Mouse (Mus musculus) liver, embryonic 14.5 days (tissue): ENCODE data around the gene Atf5. TPM values are rescaled to one million over a fixed set of nuclear protein-coding genes. Genes with fewer than 3 reads are reported as not detected.

ENCODE experiments used
- ATAC-seq: fragments of 200-750 bp; cut with Nextera tagmentation; 2 replicates; pipeline ENCODE4 v1.8.0; 2017; ENCODE audit warnings: moderate number of reproducible peaks, mild to moderate bottlenecking, moderate library complexity; ENCODE audit not compliant: insufficient read depth
- DNase-seq, 3 experiments: peaks; one replicate each; pipeline ENCODE4 v3.0.0-alpha.2; 2012 to 2013; ENCODE audit warnings: low read depth in 3 of 3, low spot score in 3 of 3
- H3K27ac ChIP-seq: fragments of 300-500 bp; sonication (generic); 2 replicates; pipeline ENCODE4 v1.5.1; 2014; ENCODE audit warnings: moderate library complexity, mild to moderate bottlenecking, control low read depth, inconsistent platforms
- H3K27me3 ChIP-seq: fragments of 300-500 bp; sonication (generic); 2 replicates; pipeline ENCODE4 v1.6.1; 2014; ENCODE audit warnings: mild to moderate bottlenecking, low read length, moderate library complexity; ENCODE audit not compliant: control insufficient read depth, insufficient read depth
- H3K36me3 ChIP-seq: fragments of 300-500 bp; sonication (generic); replicated peaks from 2 replicates; pipeline ENCODE4 v1.6.1; 2014; ENCODE audit warnings: low read depth; ENCODE audit not compliant: control insufficient read depth, insufficient read depth
- H3K4me1 ChIP-seq, 2 experiments: fragments of 200-500 bp in 1 of 2; fragments of 300-500 bp in 1 of 2; sonication (generic) in 1 of 2; replicated peaks; 2 replicates each; pipeline ENCODE4 v1.6.1; 2012 to 2014; ENCODE audit warnings: antibody characterized with exemption in 1 of 2, inconsistent platforms in 1 of 2, low read length in 1 of 2; ENCODE audit not compliant: control insufficient read depth in 2 of 2, insufficient read depth in 2 of 2
- H3K4me2 ChIP-seq: fragments of 300-500 bp; sonication (generic); 2 replicates; pipeline ENCODE4 v1.6.1; 2014; ENCODE audit warnings: low read depth, mild to moderate bottlenecking, control low read depth, moderate library complexity
- H3K4me3 ChIP-seq, 2 experiments: fragments of 200-500 bp in 1 of 2; fragments of 300-500 bp in 1 of 2; sonication (generic) in 1 of 2; 2 replicates each; pipeline ENCODE4 v1.5.1; 2012 to 2014; ENCODE audit warnings: low read depth in 2 of 2, low read length in 2 of 2, mild to moderate bottlenecking in 2 of 2, control low read depth in 1 of 2, inconsistent platforms in 1 of 2, moderate library complexity in 1 of 2; ENCODE audit not compliant: insufficient read depth in 1 of 2
- H3K9ac ChIP-seq: fragments of 300-500 bp; sonication (generic); replicated peaks from 2 replicates; pipeline ENCODE4 v1.6.1; 2014; ENCODE audit warnings: mild to moderate bottlenecking, control low read depth, moderate library complexity
- H3K9me3 ChIP-seq: fragments of 300-500 bp; sonication (generic); 2 replicates; pipeline ENCODE4 v1.6.1; 2016; ENCODE audit warnings: low read length, mixed read lengths; ENCODE audit not compliant: control insufficient read depth
- CTCF ChIP-seq: IDR thresholded peaks from 2 replicates; pipeline ENCODE4 v1.5.1; 2016; ENCODE audit warnings: antibody characterized with exemption, low read depth, control low read depth
- EP300 ChIP-seq: IDR thresholded peaks from 2 replicates; pipeline ENCODE4 v1.6.1; 2016; ENCODE audit warnings: antibody characterized with exemption, low read depth
- WGBS: fragments of 180-500 bp; shearing (Covaris S2); extraction: QIAGEN DNeasy Blood & Tissue Kit; methylation state at CpG from one replicate; pipeline ENCODE4 v1.1.7; 2014; ENCODE audit not compliant: insufficient replicate concordance; 5-methylcytosine and 5-hydroxymethylcytosine counted together
- polyA plus RNA-seq, 2 experiments: library from polyadenylated mRNA; depleted of rRNA in 1 of 2; stranded (reverse) in 1 of 2; unstranded in 1 of 2; fragments of >200 nt; fragmentation: Nextera tagmentation in 1 of 2; extraction: Ambion mirVana in 1 of 2; gene quantifications; 2 replicates each; pipeline versions ENCODE4 v1.2.1 to v1.2.3; 2012 to 2014

Gene Atf5
- polyA plus RNA-seq (2012; rRNA removed) (33.8 and 36.4 TPM in 2 replicates), polyA plus RNA-seq (2014; fragmentation: Nextera tagmentation; extraction: Ambion mirVana) (2.5 TPM in 2 replicates)

DNA sequence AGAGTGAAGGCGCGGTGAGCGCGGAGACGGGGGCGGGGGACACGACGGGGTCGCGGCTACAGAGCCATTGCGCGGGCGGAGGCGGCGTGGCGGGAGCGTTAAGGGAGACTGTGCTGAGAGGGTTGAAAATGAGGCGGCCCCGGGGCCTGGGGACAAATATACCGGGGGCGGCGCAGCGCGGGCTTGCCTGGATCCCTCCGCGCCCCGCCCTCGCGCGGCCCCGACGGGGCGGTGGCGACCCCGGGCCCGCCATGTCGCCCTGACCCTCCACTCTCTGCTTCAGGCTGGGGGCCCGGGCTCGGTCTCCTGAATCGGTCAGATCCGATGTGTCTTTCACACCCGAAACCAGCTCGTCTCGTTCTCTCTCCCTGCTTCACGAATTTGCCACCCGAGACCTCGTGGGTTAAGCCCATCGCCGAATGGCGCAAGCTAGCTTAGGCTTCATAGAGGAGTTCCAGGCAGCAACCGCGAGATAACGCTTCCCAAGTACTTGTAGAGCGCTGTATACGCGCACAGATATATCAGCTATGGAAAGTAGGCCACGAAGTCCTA, at the start of gene Atf5:
Gene Atf5, minus strand, starts transcription at position 189 of the 552 bp plus-strand sequence.
- DNase-seq (peak; percentile 59 to 67 (median 66)), ATAC-seq (peak; percentile 21)
- Histone ChIP-seq H3K4me1 (peaks cover 36 to 49% of the 10 kb centered on the region in 2 experiments), H3K27me3 (no peaks in the 10 kb centered on the region), H3K36me3 (peaks cover 8% of the 10 kb centered on the region; the same call in 1 of the 2 replicates), H3K9me3 (no peaks in the 10 kb centered on the region), H3K9ac (peak within 1 kb of the TSS; percentile 96), H3K27ac (peak within 1 kb of the TSS; percentile 94), H3K4me3 (peak within 1 kb of the TSS; percentile 82 to 94), H3K4me2 (peak within 1 kb of the TSS; percentile 84)
- WGBS, result under 1% methylated on average over 53 of the region's 57 CpGs
- TF ChIP-seq CTCF, result no peak
- TF ChIP-seq EP300, result no peak

DNA sequence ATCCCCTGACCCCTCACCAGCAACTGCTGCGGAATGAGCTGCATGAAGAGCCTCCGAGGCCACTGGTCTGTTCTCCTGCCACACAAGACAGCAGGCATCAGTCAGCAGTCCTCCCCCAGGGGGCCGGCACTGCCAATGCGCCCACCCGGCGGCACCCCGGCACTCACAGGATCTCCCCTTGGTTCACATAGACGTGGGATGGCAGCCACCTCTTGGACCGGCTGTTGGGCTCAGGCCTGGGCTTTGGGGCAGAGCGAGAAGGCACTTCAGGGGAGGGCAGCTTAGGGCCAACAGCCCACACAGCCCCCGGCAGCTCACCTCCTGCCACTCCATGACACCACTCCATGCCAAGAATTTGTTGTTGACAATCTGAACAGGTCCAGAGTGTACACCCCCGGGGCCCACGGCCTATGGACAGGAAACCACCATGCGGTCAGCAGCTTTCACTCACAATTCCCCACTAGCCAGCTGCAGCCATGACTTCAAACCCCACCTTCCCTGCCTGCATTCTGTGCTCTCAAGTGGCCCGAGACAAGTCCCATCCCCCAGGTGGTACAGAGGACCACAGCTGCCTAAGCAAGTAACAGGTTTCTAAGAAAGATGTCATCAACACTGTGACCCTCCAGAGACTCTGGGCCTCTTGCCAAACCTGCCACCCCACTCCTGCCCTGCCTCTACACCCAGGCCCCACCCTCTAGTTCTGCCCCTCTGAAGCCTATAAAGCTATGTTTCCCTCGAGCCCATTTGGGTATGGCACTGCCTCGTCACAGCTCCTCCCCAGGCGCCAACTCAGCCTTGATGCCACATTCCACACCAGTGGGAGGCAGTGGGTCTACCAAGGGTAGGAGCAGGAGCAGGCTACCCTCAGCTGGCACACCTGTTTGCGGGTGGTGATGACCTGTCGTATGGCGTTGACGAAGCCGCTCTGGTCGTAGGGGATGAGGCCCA, 48.4 kb upstream of the Atf5 start:
- Histone ChIP-seq H3K9me3 (no peaks in the 10 kb centered on the region), H3K36me3 (peaks cover 10% of the 10 kb centered on the region), H3K9ac (no peak overlapping the region), H3K4me2 (no peak overlapping the region), H3K27ac (no peak overlapping the region), H3K4me3 (no peak overlapping the region), H3K27me3 (no peaks in the 10 kb centered on the region), H3K4me1 (peaks cover 6 to 16% of the 10 kb centered on the region in 2 experiments; a peak in 3 of 4 replicates)
- WGBS, result 76% methylated on average over 24 of the region's 24 CpGs
- DNase-seq (no peak), ATAC-seq (no peak)
- TF ChIP-seq EP300, result no peak
- no peak for TF ChIP-seq CTCF

DNA sequence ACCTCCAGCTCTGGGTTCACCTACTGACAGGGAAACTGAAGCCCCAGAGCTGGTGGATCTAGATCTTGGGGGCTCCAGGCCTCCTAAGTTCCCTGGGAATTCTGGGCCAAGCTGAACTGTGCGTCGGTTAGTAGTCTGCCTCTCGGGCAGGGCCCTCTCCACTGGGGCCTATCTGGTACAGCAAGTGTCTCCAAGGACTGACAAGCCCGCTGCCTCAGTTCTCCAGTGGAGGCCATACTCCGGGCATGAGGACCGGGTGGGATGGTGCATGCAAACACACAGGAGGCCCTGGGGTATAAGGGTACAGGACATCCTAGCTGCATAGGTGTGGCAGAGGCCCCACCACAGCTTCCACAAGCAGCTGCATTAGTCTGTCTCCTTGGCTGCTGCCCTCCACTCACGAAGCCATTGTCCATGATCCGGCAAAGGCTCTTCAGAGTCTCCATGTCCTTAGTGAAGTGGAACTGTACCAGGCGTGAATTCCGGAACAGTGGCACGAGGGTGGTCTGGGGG, 47.6 kb upstream of the Atf5 start:
- 80% methylated on average over 11 of the region's 11 CpGs for WGBS
- ATAC-seq (no peak), DNase-seq (no peak)
- Histone ChIP-seq H3K36me3 (peaks cover 10% of the 10 kb centered on the region), H3K27ac (no peak overlapping the region), H3K9me3 (no peaks in the 10 kb centered on the region), H3K4me2 (no peak overlapping the region), H3K9ac (no peak overlapping the region), H3K27me3 (no peaks in the 10 kb centered on the region), H3K4me3 (no peak overlapping the region), H3K4me1 (peaks cover 6 to 16% of the 10 kb centered on the region in 2 experiments; a peak in 3 of 4 replicates)
- no peak for TF ChIP-seq EP300
- no peak for TF ChIP-seq CTCF

DNA sequence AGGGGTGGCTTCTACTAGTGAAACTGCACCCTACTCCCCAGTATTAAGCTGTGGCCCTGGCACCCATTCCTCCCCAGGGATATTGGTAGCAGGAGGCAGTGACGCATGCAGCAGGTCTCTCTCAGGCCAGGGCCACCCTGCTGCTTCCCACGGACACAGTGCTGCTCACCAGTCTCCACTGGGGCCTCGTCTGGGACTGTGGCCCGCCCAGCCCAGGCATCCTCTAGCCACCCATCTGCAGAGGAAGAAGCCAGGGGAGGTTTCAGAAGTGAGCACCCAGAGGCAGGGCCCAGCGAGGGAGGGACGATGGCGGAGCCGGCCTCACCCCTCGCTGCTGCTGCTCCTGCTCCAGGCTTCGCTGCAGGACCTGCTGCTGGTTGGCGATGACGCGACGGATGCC, 46.8 kb upstream of the Atf5 start:
- Histone ChIP-seq H3K4me1 (peaks cover 9 to 17% of the 10 kb centered on the region in 2 experiments; a peak in 3 of 4 replicates), H3K4me3 (no peak overlapping the region), H3K9me3 (no peaks in the 10 kb centered on the region), H3K27me3 (no peaks in the 10 kb centered on the region), H3K27ac (no peak overlapping the region), H3K36me3 (peaks cover 10% of the 10 kb centered on the region), H3K9ac (no peak overlapping the region), H3K4me2 (no peak overlapping the region)
- 87% methylated on average over 14 of the region's 14 CpGs for whole genome bisulfite sequencing
- ATAC-seq (no peak), DNase-seq (no peak)
- TF ChIP-seq EP300 (no peak), CTCF (no peak)

DNA sequence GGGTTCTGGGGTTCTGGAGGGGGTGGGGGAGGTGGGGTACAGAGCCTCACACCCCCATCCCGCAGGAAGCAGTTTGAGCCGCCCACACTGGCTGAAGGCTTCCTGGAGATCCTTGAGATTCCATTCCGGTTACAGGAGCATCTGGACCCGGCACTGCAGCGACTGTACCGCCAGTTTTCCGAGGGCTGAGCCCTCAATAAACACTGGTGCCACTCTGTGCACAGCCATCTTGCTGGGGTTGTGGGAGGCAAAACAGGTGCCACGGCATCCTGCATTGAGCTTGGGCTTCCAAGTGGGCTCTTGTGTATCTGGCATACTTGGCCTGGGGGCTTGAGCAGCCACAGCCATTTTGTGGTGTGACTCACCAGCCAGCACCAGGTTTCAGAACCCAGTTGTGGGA, 46.0 kb upstream of the Atf5 start:
- no peaks in the 10 kb centered on the region for H3K27me3 ChIP-seq
- H3K4me2 ChIP-seq, result no peak overlapping the region
- H3K27ac ChIP-seq, result no peak overlapping the region
- no peaks in the 10 kb centered on the region for H3K9me3 ChIP-seq
- TF ChIP-seq EP300 (no peak), CTCF (no peak)
- peaks cover 10% of the 10 kb centered on the region for H3K36me3 ChIP-seq
- ATAC-seq, result no peak
- H3K4me3 ChIP-seq, result no peak overlapping the region
- 91% methylated on average over 8 of the region's 8 CpGs for WGBS
- no peak for DNase-seq
- no peak overlapping the region for H3K9ac ChIP-seq
- peaks cover 9 to 17% of the 10 kb centered on the region in 2 experiments for H3K4me1 ChIP-seq
